Mouse (Mus musculus) bone marrow macrophage, adult 2 months (primary cell): Measurements from ENCODE around the gene Suv39h2.

ENCODE experiments used
- CTCF ChIP-seq: IDR thresholded peaks from 2 replicates; pipeline ENCODE4 v1.5.1; 2012; ENCODE audit warnings: low read depth, mild to moderate bottlenecking, low read length, moderate library complexity
- POLR2A ChIP-seq: IDR thresholded peaks from 2 replicates; pipeline ENCODE4 v1.6.1; 2012; ENCODE audit warnings: mild to moderate bottlenecking, low read depth, low read length, borderline replicate concordance

- TF ChIP-seq POLR2A (no peak), CTCF (no peak)
Observed at GRCm38 (mm10) chr2:3480239-3480638, 5.4 kb upstream of the Suv39h2 start.
